Mouse (Mus musculus) neural tube, embryonic 11.5 days (tissue): Measurements from ENCODE around the gene Cers1. TPM values are rescaled to one million over a fixed set of nuclear protein-coding genes. Genes with fewer than 3 reads are reported as not detected.

ENCODE experiments used
- ATAC-seq: fragments of 200-750 bp; cut with Nextera tagmentation; 2 replicates; pipeline ENCODE4 v1.8.0; 2017; ENCODE audit warnings: moderate number of reproducible peaks, mild to moderate bottlenecking, moderate TSS enrichment, moderate library complexity; ENCODE audit not compliant: insufficient read depth, low FRiP score, low TSS enrichment
- DNase-seq: peaks from one replicate; pipeline ENCODE4 v3.0.0-alpha.2; 2015; ENCODE audit warnings: low spot score
- H3K27ac ChIP-seq: fragments of 300-500 bp; sonication (generic); 2 replicates; pipeline ENCODE4 v1.5.1; 2014; ENCODE audit warnings: low read depth, mild to moderate bottlenecking, low read length
- H3K27me3 ChIP-seq: fragments of 300-500 bp; sonication (generic); 2 replicates; pipeline ENCODE4 v1.6.1; 2014; ENCODE audit warnings: mild to moderate bottlenecking, low read length, mixed read lengths; ENCODE audit not compliant: control insufficient read depth, insufficient read depth
- H3K36me3 ChIP-seq: fragments of 300-500 bp; sonication (generic); 2 replicates; pipeline ENCODE4 v1.6.1; 2014; ENCODE audit warnings: mild to moderate bottlenecking, low read length, moderate library complexity, mixed read lengths; ENCODE audit not compliant: control insufficient read depth, insufficient read depth
- H3K4me1 ChIP-seq: fragments of 300-500 bp; sonication (generic); 2 replicates; pipeline ENCODE4 v1.6.1; 2014; ENCODE audit warnings: low read length, mixed read lengths; ENCODE audit not compliant: control insufficient read depth, insufficient read depth
- H3K4me2 ChIP-seq: fragments of 300-500 bp; sonication (generic); 2 replicates; pipeline ENCODE4 v1.6.1; 2014; ENCODE audit warnings: low read depth, mild to moderate bottlenecking, moderate library complexity
- H3K4me3 ChIP-seq: fragments of 300-500 bp; sonication (generic); 2 replicates; pipeline ENCODE4 v1.5.1; 2014; ENCODE audit warnings: low read depth, low read length
- H3K9ac ChIP-seq: fragments of 300-500 bp; sonication (generic); 2 replicates; pipeline ENCODE4 v1.6.1; 2014; ENCODE audit warnings: mild to moderate bottlenecking, low read length
- H3K9me3 ChIP-seq: fragments of 300-500 bp; sonication (generic); 2 replicates; pipeline ENCODE4 v1.6.1; 2016; ENCODE audit warnings: low read length; ENCODE audit not compliant: control insufficient read depth
- WGBS: fragments of 180-500 bp; shearing (Covaris S2); extraction: QIAGEN DNeasy Blood & Tissue Kit; methylation state at CpG from one replicate; pipeline ENCODE4 v1.1.7; 2014; 5-methylcytosine and 5-hydroxymethylcytosine counted together
- polyA plus RNA-seq: library from polyadenylated mRNA; unstranded; fragments of >200 nt; fragmentation: Nextera tagmentation; extraction: Ambion mirVana; gene quantifications from 2 replicates; pipeline ENCODE4 v1.2.1, GENCODE M21; 2014

The Cers1 gene
- polyA plus RNA-seq, 1 experiment from 2014 or later, result 6.8 TPM

DNA sequence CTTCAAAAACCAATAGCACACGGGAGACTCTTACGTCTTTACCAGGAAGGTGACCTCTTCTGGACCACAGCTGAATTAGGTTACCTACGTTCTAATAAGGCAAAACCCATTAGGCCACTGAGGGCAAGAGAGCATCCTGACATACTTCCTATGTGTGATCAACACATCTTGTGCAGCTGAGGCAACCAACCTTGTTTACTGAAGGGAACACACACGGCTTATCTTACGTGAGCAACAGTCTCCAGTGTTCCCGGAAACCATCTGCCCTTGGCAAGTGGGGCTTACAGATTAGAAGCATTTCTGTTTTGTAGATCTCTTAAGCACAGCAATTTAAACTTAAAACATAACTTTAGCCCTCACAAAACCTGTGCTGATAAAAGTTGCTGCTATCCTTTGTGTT, 11.9 kb downstream of the Cers1 start:
- Histone ChIP-seq H3K4me1 (peaks cover 23% of the 10 kb centered on the region), H3K27me3 (no peaks in the 10 kb centered on the region), H3K9me3 (no peaks in the 10 kb centered on the region), H3K4me2 (no peak overlapping the region), H3K36me3 (0 out of 2 replicates have a peak, but pooled peaks cover 2% of the 10 kb centered on the region), H3K27ac (no peak overlapping the region), H3K4me3 (no peak overlapping the region), H3K9ac (no peak overlapping the region)
- ATAC-seq (no peak), DNase-seq (no peak)
- WGBS, result 91% methylated on average over 6 of the region's 6 CpGs

GRCm38 (mm10) chr8:70329124-70329834, 13.7 kb downstream of the Cers1 start, which contains the start of gene Gdf1:
TSS of gene Gdf1 (plus strand) at chr8:70329817.
- Histone ChIP-seq H3K9ac (peak within 1 kb of the TSS; percentile 26; the same call in 1 of the 2 replicates), H3K36me3 (peaks cover 12% of the 10 kb centered on the region), H3K4me3 (peak within 1 kb of the TSS; percentile 15), H3K27me3 (no peaks in the 10 kb centered on the region), H3K4me1 (peaks cover 23% of the 10 kb centered on the region), H3K27ac (no peak within 1 kb of the TSS), H3K4me2 (peak within 1 kb of the TSS; percentile 33), H3K9me3 (no peaks in the 10 kb centered on the region)
- ATAC-seq (no peak), DNase-seq (peak; percentile 20)
- WGBS, result 21% methylated on average over 14 of the region's 14 CpGs

DNA sequence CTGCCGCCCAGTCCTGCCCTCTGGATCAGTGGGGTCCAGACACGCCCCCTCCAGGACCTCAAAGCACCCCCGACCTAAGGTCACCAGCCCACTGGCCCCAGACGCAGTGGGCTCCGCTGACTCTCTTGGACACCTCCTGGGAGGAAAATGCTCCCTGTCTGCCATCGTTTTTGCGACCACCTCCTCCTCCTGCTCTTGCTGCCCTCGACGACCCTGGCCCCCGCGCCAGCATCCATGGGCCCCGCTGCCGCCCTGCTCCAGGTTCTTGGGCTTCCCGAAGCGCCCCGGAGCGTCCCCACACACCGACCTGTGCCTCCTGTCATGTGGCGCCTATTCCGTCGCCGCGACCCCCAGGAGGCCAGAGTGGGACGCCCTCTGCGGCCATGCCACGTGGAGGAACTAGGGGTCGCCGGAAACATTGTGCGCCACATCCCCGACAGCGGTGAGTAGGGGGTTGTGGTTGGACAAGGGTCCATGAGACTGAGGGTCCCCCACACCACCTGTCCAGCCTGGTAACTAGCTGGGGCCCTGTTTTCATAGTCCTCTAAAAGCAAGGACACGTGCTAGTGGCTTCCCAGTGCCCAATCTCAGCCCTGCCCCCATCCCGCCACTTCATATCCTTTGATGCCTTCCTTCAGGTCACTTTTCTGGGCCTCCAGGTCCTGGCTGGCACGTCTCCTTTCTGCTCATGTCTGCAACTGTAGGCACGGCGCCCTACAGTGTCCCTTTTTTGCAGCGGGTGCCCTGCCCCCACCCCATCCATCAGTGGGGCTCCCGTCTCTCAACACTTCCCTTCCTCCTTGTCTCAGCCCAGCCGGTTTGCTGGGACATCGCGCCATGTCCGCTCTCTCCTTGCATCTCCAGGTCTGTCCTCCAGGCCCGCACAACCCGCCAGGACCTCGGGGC, 14.5 kb downstream of the Cers1 start:
- Histone ChIP-seq H3K27ac (no peak overlapping the region), H3K4me3 (peak overlapping the region; percentile 15)
- WGBS, result 2% methylated on average over 45 of the region's 45 CpGs

DNA sequence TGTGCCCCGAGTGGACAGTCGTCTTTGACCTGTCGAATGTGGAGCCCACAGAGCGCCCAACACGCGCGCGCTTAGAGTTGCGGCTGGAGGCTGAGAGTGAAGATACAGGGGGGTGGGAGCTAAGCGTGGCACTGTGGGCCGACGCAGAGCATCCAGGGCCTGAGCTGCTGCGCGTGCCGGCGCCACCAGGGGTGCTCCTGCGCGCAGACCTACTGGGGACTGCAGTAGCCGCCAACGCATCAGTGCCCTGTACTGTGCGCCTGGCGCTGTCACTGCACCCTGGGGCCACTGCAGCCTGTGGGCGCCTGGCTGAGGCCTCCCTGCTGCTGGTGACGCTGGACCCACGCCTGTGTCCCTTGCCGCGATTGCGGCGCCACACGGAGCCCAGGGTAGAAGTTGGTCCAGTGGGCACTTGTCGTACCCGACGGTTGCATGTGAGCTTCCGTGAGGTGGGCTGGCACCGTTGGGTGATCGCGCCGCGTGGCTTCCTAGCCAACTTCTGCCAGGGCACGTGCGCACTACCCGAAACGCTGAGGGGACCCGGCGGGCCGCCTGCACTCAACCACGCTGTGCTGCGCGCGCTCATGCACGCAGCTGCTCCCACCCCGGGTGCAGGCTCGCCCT, 15.3 kb downstream of the Cers1 start:
- DNase-seq, result peak; percentile 83
- H3K9me3 ChIP-seq, result no peaks in the 10 kb centered on the region
- H3K27ac ChIP-seq, result no peak overlapping the region
- peaks cover 23% of the 10 kb centered on the region for H3K4me1 ChIP-seq
- 22% methylated on average over 53 of the region's 53 CpGs for WGBS
- H3K27me3 ChIP-seq, result no peaks in the 10 kb centered on the region
- H3K36me3 ChIP-seq, result peaks cover 22% of the 10 kb centered on the region
- H3K4me2 ChIP-seq, result peak overlapping the region; percentile 33
- ATAC-seq, result peak; percentile 73
- H3K9ac ChIP-seq, result no peak overlapping the region
- H3K4me3 ChIP-seq, result peak overlapping the region; percentile 15; the same call in 1 of the 2 replicates

More for the DNA sequence above, 14.5 kb downstream of the Cers1 start:
- peaks cover 23% of the 10 kb centered on the region for H3K4me1 ChIP-seq
- no peaks in the 10 kb centered on the region for H3K9me3 ChIP-seq
- ATAC-seq, result peak; percentile 37
- peak overlapping the region; percentile 26; the same call in 1 of the 2 replicates for H3K9ac ChIP-seq
- peak overlapping the region; percentile 33 for H3K4me2 ChIP-seq
- H3K36me3 ChIP-seq, result peaks cover 18% of the 10 kb centered on the region
- no peaks in the 10 kb centered on the region for H3K27me3 ChIP-seq
- DNase-seq, result peak; percentile 26

DNA sequence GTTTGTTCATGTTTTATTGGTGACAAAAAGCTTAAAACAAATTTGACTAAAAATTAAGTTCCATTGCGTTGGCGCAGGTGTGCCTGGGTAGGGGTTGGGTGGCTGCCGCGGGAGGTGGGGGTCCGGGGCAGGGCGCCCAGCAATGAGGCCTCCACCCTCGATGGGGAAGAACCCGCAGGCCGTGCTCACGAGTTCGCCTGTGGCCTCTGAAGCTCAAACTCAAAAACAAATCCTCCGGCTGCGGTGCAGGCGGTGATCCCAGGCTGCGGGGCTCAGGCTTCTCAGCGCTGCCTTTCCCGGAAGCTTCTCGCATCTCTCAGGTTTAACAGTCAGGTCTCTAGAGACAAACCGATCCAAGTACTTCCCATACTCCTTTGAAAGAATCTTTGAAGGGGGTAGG, 16.0 kb downstream of the Cers1 start:
- Histone ChIP-seq H3K9ac (no peak overlapping the region), H3K9me3 (no peaks in the 10 kb centered on the region), H3K4me3 (no peak overlapping the region), H3K4me1 (peaks cover 23% of the 10 kb centered on the region), H3K27ac (no peak overlapping the region), H3K27me3 (no peaks in the 10 kb centered on the region), H3K4me2 (no peak overlapping the region), H3K36me3 (peaks cover 26% of the 10 kb centered on the region)
- ATAC-seq (no peak), DNase-seq (peak; percentile 29)
- 74% methylated on average over 19 of the region's 19 CpGs for WGBS

- no peaks in the 10 kb centered on the region for H3K9me3 ChIP-seq
- whole genome bisulfite sequencing, result 25% methylated on average over 37 of the region's 41 CpGs
- H3K4me3 ChIP-seq, result no peak overlapping the region
- peaks cover 23% of the 10 kb centered on the region for H3K4me1 ChIP-seq
- H3K4me2 ChIP-seq, result 0 out of 2 replicates have a peak overlapping the region, but pooled peaks have one; percentile 16
- H3K36me3 ChIP-seq, result peaks cover 31% of the 10 kb centered on the region
- no peaks in the 10 kb centered on the region for H3K27me3 ChIP-seq
- H3K27ac ChIP-seq, result no peak overlapping the region
- DNase-seq (peak; percentile 88), ATAC-seq (peak; percentile 60; the same call in 1 of the 2 replicates)
- 0 out of 2 replicates have a peak overlapping the region, but pooled peaks have one; percentile 32 for H3K9ac ChIP-seq
Measured at GRCm38 (mm10) chr8:70332070-70332877, 16.7 kb downstream of the Cers1 start.

- no peak overlapping the region for H3K4me2 ChIP-seq
- peaks cover 36% of the 10 kb centered on the region for H3K36me3 ChIP-seq
- no peaks in the 10 kb centered on the region for H3K27me3 ChIP-seq
- no peak overlapping the region for H3K9ac ChIP-seq
- ATAC-seq, result no peak
- no peak for DNase-seq
- H3K9me3 ChIP-seq, result no peaks in the 10 kb centered on the region
- H3K27ac ChIP-seq, result no peak overlapping the region
- 91% methylated on average over 6 of the region's 6 CpGs for WGBS
- no peak overlapping the region for H3K4me3 ChIP-seq
- H3K4me1 ChIP-seq, result peaks cover 23% of the 10 kb centered on the region
Measured at GRCm38 (mm10) chr8:70332878-70333202, 17.3 kb downstream of the Cers1 start.

DNA sequence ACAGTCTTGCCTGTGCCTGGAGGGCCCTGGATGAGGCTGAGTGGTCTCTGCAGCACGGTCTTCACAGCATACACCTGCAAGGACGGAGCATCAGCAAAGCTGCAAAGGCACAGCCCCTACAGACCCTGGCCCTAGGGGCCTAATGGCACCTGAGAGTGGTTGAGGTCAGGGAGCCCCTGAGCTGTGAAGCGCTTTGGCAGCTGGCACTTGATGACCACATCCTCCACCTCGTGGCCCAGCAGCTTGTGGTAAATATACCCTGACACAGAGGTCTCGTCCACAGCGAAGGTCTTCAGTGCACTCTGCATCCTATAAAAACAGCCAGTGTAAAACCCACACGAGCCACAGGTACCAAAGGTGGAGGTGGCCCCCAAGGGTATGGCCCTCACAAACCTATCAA, 23.4 kb downstream of the Cers1 start:
- H3K9me3 ChIP-seq, result no peaks in the 10 kb centered on the region
- no peaks in the 10 kb centered on the region for H3K27me3 ChIP-seq
- no peak for ATAC-seq
- peaks cover 46% of the 10 kb centered on the region for H3K36me3 ChIP-seq
- H3K27ac ChIP-seq, result no peak overlapping the region
- DNase-seq, result no peak
- H3K4me2 ChIP-seq, result no peak overlapping the region
- 97% methylated on average over 7 of the region's 7 CpGs for WGBS
- no peak overlapping the region for H3K9ac ChIP-seq
- H3K4me1 ChIP-seq, result no peaks in the 10 kb centered on the region
- no peak overlapping the region for H3K4me3 ChIP-seq
